Mouse (Mus musculus) kidney, adult 8-10 months (tissue): ENCODE data around the gene Ankrd37.

Experiments used
- DNase-seq, 2 experiments: peaks; one replicate each; pipeline ENCODE4 v3.0.0; 2022

Gene Ankrd37

GRCm38 (mm10) chr8:45973988-45974505, 31.5 kb downstream of the Ankrd37 start:
- no peak for DNase-seq

GRCm38 (mm10) chr8:45970894-45971293, 34.6 kb downstream of the Ankrd37 start:
- DNase-seq: no peak

GRCm38 (mm10) chr8:45950622-45951021, 54.9 kb downstream of the Ankrd37 start:
- no peak for DNase-seq
